Comparison of ENCODE assay signal across 1 mouse cellular context in the genomic region with DNA sequence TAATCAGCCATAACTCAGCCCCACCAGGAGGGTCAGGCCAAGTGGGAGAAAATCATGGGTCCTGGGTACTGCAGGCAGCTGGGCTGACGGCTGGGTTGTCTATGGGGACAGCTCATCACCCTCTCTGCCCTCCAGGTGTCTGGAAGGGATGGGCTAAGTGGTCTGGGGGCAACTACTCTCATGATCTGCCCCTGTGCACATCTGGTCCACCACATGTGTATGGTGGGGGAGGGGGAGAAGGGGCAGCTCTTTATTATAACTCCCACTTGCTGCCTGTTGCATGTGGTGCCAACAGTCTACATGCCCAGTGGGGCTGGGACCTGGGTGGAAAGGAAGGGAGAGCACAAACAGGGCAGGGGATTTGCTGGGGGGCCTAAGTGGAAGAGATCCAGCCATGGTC.
TF ChIP-seq lines count a peak whose summit lies in the region.

No protein-coding gene starts in this region.

TF ChIP-seq in CH12.LX, 34 proteins besides CTCF, POLR2A, EP300 and RAD21:
- TF ChIP-seq CHD1 (IDR thresholded peaks at IDR 0.05; ENCODE audit: low read depth, low read length) (peak; percentile 79; the same call in 1 of the 2 replicates), MXI1 (IDR thresholded peaks at IDR 0.05; ENCODE audit: low read depth, low read length) (peak; percentile 26; the same call in 1 of the 2 replicates), JUN (IDR thresholded peaks at IDR 0.05; ENCODE audit: insufficient read depth, low read depth, low read length) (no peak), ZMIZ1 (IDR thresholded peaks at IDR 0.05; ENCODE audit: low read depth, low read length) (0 out of 2 replicates have a peak, but pooled peaks have one; percentile 31)
